Mouse (Mus musculus) intestine, embryonic 15.5 days (tissue): ENCODE data around the gene Nnmt. TPM values are rescaled to one million over a fixed set of nuclear protein-coding genes. Genes with fewer than 3 reads are reported as not detected.

ENCODE experiments used
- ATAC-seq: fragments of 200-750 bp; cut with Nextera tagmentation; 2 replicates; pipeline ENCODE4 v1.8.0; 2017; ENCODE audit warnings: moderate TSS enrichment, moderate library complexity
- H3K27ac ChIP-seq: fragments of 300-500 bp; sonication (generic); 2 replicates; pipeline ENCODE4 v1.5.1; 2015; ENCODE audit warnings: mild to moderate bottlenecking, inconsistent platforms
- H3K27me3 ChIP-seq: fragments of 300-500 bp; sonication (generic); replicated peaks from 2 replicates; pipeline ENCODE4 v1.6.1; 2015; ENCODE audit warnings: inconsistent platforms
- H3K36me3 ChIP-seq: fragments of 300-500 bp; sonication (generic); 2 replicates; pipeline ENCODE4 v1.6.1; 2015; ENCODE audit warnings: inconsistent platforms
- H3K4me1 ChIP-seq: fragments of 300-500 bp; sonication (generic); replicated peaks from 2 replicates; pipeline ENCODE4 v1.6.1; 2015; ENCODE audit warnings: inconsistent platforms
- H3K4me2 ChIP-seq: fragments of 300-500 bp; sonication (generic); replicated peaks from 2 replicates; pipeline ENCODE4 v1.6.1; 2015; ENCODE audit warnings: mild to moderate bottlenecking, inconsistent platforms
- H3K4me3 ChIP-seq: fragments of 300-500 bp; sonication (generic); replicated peaks from 2 replicates; pipeline ENCODE4 v1.5.1; 2015; ENCODE audit warnings: inconsistent platforms
- H3K9ac ChIP-seq: fragments of 300-500 bp; sonication (generic); 2 replicates; pipeline ENCODE4 v1.6.1; 2015; ENCODE audit warnings: inconsistent platforms
- H3K9me3 ChIP-seq: fragments of 300-500 bp; sonication (generic); 2 replicates; pipeline ENCODE4 v1.6.1; 2016; ENCODE audit warnings: inconsistent platforms
- WGBS: fragments of 180-500 bp; shearing (Covaris S2); methylation state at CpG from one replicate; pipeline ENCODE4 v1.1.7; 2015; 5-methylcytosine and 5-hydroxymethylcytosine counted together
- polyA plus RNA-seq: library from polyadenylated mRNA; unstranded; fragments of >200 nt; fragmentation: Nextera tagmentation; extraction: Ambion mirVana; gene quantifications from 2 replicates; pipeline ENCODE4 v1.2.1, GENCODE M21; 2015

The Nnmt gene
- polyA plus RNA-seq = 3.0 and 3.5 TPM in 2 replicates

DNA sequence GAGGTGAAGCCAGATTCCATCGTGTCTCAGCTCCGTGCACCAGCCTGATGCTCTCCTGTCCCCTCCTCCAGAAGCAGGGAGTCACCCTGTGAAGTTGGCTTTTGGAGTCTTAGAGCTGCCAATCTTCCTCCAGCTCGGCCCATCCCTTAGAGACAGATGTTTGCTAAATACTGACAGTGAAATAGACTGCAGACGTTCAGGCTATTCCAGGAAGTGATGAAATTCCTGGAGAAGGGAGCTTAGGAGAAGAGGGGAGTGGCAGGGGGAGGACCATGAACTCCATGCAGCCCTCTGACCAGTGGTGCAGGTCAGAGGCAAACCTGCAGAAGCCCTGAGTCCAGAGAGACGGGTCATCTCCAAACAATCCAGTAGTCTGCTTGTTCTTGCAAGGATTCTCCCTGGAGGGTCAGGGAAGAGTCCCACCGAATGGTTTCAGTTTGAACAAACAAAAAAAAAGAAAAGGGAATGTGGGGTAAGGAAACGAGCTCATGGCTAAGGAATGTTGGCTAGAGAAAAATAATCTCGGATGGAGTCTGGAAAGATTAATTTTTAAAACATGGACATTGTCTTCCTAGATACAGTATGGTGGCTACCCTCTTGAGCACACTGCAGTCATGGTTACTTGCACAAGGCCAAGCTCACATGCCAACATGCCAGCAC is at the start of gene Nnmt:
Gene Nnmt, minus strand, starts transcription at position 215 of the 660 bp plus-strand sequence.
- 13% methylated on average over 8 of the region's 8 CpGs for WGBS
- ATAC-seq = no peak
- Histone ChIP-seq H3K4me3 (no peak within 1 kb of the TSS), H3K36me3 (no peaks in the 10 kb centered on the region), H3K27ac (0 out of 2 replicates have a peak within 1 kb of the TSS, but pooled peaks have one; percentile 37), H3K4me2 (peak within 1 kb of the TSS; percentile 35; the same call in 1 of the 2 replicates), H3K4me1 (0 out of 2 replicates have a peak, but pooled peaks cover 4% of the 10 kb centered on the region), H3K9me3 (no peaks in the 10 kb centered on the region), H3K9ac (no peak within 1 kb of the TSS), H3K27me3 (no peaks in the 10 kb centered on the region)

DNA sequence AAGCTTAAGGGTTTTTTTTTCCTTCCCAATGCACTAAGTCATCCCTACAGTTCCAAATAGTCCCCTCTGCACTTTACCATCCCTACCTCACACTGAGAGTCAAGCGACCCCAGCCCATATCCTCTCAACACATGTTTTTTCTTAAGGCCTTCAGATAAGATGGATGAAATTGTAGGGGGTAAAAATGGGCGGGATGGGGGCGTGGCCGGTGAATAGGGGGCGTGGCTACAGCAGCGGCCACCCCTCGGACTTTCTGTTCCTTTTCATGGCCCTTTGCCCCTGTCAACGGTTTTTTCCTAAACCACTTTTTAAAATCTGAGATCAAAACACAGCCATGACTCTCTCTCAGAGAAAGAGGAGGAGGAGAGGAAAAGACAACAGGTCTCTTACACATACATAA is 49.8 kb upstream of the Nnmt start:
- H3K36me3 ChIP-seq = no peaks in the 10 kb centered on the region
- no peaks in the 10 kb centered on the region for H3K9me3 ChIP-seq
- no peak for ATAC-seq
- no peak overlapping the region for H3K27ac ChIP-seq
- H3K4me1 ChIP-seq = peaks cover 3% of the 10 kb centered on the region; the same call in 1 of the 2 replicates
- H3K4me3 ChIP-seq = no peak overlapping the region
- H3K27me3 ChIP-seq = no peaks in the 10 kb centered on the region
- no peak overlapping the region for H3K4me2 ChIP-seq
- WGBS = 12% methylated on average over 8 of the region's 8 CpGs
- no peak overlapping the region for H3K9ac ChIP-seq

DNA sequence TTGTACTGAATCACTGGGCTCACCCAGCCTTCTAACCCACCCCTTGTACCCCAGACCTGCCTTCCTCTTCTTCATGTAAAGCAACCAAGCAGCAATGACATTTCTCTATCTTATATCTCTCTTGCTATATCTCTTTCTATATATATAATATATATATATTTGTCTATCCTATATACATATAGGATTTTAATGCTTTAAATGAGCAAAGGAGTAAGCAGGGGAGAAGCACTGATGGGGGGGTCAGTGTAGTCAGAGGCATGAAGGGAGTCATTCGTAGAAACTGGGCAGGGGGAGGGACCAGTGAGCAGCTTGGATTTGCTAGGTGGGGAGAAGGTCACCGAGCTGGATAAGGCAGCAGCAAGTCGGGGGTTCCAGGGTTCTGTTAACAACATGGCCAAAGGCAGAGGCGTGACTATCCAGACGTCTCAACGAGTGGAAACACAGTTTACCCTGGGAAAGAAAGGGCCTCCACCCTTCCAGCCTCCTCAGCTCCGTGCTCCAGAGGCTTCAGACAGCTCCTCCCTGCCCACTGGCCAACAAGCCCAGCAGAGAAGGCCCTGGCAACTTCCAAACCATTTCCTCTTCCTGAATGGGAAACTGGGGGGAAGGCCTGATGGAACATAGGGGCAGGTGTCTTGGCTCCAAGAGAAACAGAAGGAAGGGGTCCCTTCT is 48.6 kb upstream of the Nnmt start:
- H3K9ac ChIP-seq = no peak overlapping the region
- 48% methylated on average over 7 of the region's 7 CpGs for WGBS
- no peak overlapping the region for H3K27ac ChIP-seq
- ATAC-seq = no peak
- H3K27me3 ChIP-seq = no peaks in the 10 kb centered on the region
- H3K4me1 ChIP-seq = peaks cover 12% of the 10 kb centered on the region
- H3K36me3 ChIP-seq = no peaks in the 10 kb centered on the region
- H3K4me2 ChIP-seq = no peak overlapping the region
- H3K9me3 ChIP-seq = no peaks in the 10 kb centered on the region
- H3K4me3 ChIP-seq = no peak overlapping the region

DNA sequence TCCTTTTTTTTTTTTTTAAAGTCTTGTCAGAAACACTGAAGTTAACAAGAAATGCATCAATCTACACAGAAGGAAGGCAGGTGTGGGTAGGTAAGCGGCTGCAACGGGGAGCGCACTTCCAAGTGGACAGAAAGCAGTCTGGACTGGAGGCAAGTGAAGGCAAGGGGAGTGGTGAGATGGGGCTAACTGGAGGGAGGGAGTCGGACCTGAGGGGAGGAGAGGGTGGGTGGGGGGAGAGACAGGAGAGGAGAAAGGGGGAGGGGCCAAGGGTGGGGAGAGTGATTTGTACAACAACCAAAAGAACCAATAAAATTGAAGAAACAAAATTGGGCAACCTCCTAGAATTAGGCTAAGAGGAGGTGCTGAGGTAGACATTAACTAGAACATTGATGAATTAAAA is 47.1 kb upstream of the Nnmt start:
- H3K4me3 ChIP-seq = no peak overlapping the region

DNA sequence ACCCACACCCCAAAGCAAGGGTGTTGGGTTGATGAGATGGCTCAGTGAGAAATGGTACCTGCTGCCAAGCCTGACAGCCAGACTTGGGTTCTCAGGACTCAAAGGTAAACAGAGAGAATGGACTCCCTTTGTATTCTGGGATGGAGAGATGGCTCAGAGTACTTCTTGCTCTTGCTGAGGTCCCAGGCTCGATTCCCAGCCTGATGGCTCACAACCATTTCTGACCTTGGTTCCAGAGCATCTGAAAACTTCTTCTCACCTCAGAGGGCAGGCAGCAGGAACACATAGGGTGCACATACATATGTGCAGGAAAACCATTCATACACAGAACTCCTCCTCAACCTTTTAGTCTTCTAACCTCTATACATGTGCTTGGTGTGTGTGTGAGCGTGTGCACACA is 45.9 kb upstream of the Nnmt start:
- Histone ChIP-seq H3K36me3 (no peaks in the 10 kb centered on the region), H3K9ac (no peak overlapping the region), H3K9me3 (no peaks in the 10 kb centered on the region), H3K27me3 (peaks cover 5% of the 10 kb centered on the region; the same call in 1 of the 2 replicates), H3K27ac (no peak overlapping the region), H3K4me3 (no peak overlapping the region), H3K4me2 (no peak overlapping the region), H3K4me1 (peaks cover 15% of the 10 kb centered on the region)
- ATAC-seq = no peak
- WGBS = 73% methylated on average over 2 of the region's 2 CpGs

More for the DNA sequence above, 47.1 kb upstream of the Nnmt start:
- Histone ChIP-seq H3K4me1 (peaks cover 17% of the 10 kb centered on the region), H3K9me3 (no peaks in the 10 kb centered on the region), H3K27me3 (peaks cover 5% of the 10 kb centered on the region; the same call in 1 of the 2 replicates), H3K27ac (no peak overlapping the region), H3K4me2 (no peak overlapping the region), H3K9ac (no peak overlapping the region), H3K36me3 (no peaks in the 10 kb centered on the region)
- WGBS = 65% methylated on average over 4 of the region's 4 CpGs
- no peak for ATAC-seq

- no peaks in the 10 kb centered on the region for H3K36me3 ChIP-seq
- no peak overlapping the region for H3K9ac ChIP-seq
- no peak overlapping the region for H3K27ac ChIP-seq
- peaks cover 14% of the 10 kb centered on the region for H3K4me1 ChIP-seq
- WGBS = 52% methylated on average over 17 of the region's 17 CpGs
- no peak for ATAC-seq
- H3K4me2 ChIP-seq = peak overlapping the region; percentile 64
- H3K9me3 ChIP-seq = no peaks in the 10 kb centered on the region
- H3K27me3 ChIP-seq = peaks cover 5% of the 10 kb centered on the region; the same call in 1 of the 2 replicates
- H3K4me3 ChIP-seq = no peak overlapping the region
Observed at GRCm38 (mm10) chr9:48649851-48650685, 45.1 kb upstream of the Nnmt start.

DNA sequence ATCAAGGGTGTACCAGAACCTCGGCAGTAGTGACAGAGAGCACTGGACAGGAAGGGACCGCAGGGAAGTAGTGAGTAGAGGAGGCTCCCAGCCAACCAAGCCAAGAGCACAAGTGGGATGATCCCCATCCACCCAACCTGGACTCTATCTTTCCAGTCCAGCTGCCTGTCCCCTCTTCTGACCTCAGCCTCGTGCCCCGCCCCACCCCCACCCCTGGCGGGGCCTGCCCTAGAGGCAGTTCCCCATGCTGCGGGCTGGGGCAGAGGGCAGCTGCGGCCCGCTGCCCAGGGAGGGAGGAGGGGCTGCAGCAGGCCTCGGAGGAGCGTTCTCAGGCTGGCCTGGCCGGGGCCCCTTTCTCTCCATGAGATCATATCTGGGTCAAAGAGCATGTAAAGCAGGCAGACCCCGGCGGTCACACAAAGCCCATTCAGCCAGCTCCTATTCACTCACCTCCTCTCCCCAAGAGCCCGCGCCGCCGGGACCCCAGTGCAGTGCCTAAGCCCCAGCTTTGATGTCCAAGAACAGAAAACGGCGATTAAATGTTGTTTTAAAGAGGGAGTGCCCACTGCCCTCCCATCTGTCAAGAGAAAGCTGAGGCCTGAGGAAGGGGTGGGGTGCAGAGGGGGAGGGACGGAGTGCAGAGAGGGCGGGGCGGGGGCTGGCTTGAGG is 44.3 kb upstream of the Nnmt start:
- peak overlapping the region; percentile 27 for H3K4me3 ChIP-seq
- 0 out of 2 replicates have a peak overlapping the region, but pooled peaks have one; percentile 3 for H3K9ac ChIP-seq
- no peaks in the 10 kb centered on the region for H3K9me3 ChIP-seq
- H3K4me1 ChIP-seq = peaks cover 14% of the 10 kb centered on the region
- peak overlapping the region; percentile 64 for H3K4me2 ChIP-seq
- H3K27me3 ChIP-seq = peaks cover 5% of the 10 kb centered on the region; the same call in 1 of the 2 replicates
- H3K27ac ChIP-seq = no peak overlapping the region
- peak; percentile 50 for ATAC-seq
- WGBS = 5% methylated on average over 22 of the region's 22 CpGs
- no peaks in the 10 kb centered on the region for H3K36me3 ChIP-seq

GRCm38 (mm10) chr9:48648285-48649097 is 43.5 kb upstream of the Nnmt start:
- peak overlapping the region; percentile 64; the same call in 1 of the 2 replicates for H3K4me2 ChIP-seq
- no peaks in the 10 kb centered on the region for H3K9me3 ChIP-seq
- no peak overlapping the region for H3K27ac ChIP-seq
- peak overlapping the region; percentile 27; the same call in 1 of the 2 replicates for H3K4me3 ChIP-seq
- no peak overlapping the region for H3K9ac ChIP-seq
- H3K36me3 ChIP-seq = no peaks in the 10 kb centered on the region
- H3K4me1 ChIP-seq = peaks cover 14% of the 10 kb centered on the region
- no peak for ATAC-seq
- peaks cover 5% of the 10 kb centered on the region; the same call in 1 of the 2 replicates for H3K27me3 ChIP-seq
- 64% methylated on average over 12 of the region's 12 CpGs for WGBS

DNA sequence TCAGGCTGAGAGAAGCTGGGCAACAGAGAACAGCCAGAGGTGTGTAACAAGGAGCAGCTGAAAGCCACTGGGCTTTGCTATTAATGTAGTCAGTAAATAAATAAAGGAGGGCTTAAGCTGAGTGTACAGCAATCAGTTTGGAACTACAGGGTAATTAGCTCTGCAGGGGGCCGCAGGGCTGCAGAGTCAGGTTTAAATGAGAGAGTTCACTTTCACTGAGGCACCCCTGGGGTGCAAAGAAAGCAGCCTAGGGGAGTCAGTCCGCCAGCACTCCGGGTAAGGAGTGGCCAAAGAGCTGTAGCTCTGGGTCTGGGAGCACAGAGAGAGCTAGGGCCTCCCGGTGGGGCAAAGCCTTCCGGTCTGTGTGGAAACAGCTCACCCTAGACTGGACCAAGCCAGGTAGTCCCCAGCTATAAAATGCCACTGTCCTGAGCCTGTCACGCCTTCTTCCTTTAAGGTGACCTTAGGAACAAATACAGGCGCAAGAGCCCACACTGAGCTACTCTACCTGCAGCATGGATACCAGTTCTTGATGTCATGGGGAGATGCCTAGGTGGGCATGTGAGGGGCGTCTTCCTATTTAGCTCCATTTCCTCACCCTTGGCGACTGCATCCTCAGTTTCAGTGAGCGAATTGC is 42.8 kb upstream of the Nnmt start:
- no peak overlapping the region for H3K9ac ChIP-seq
- H3K4me3 ChIP-seq = no peak overlapping the region
- no peak overlapping the region for H3K4me2 ChIP-seq
- peaks cover 14% of the 10 kb centered on the region for H3K4me1 ChIP-seq
- peaks cover 5% of the 10 kb centered on the region; the same call in 1 of the 2 replicates for H3K27me3 ChIP-seq
- no peaks in the 10 kb centered on the region for H3K36me3 ChIP-seq
- H3K27ac ChIP-seq = no peak overlapping the region
- ATAC-seq = no peak
- H3K9me3 ChIP-seq = no peaks in the 10 kb centered on the region
- 46% methylated on average over 10 of the region's 10 CpGs for WGBS

- ATAC-seq = no peak
- WGBS = 60% methylated on average over 16 of the region's 16 CpGs
- H3K4me2 ChIP-seq = no peak overlapping the region
Observed at GRCm38 (mm10) chr9:48646781-48647647, 42.1 kb upstream of the Nnmt start.

More at GRCm38 (mm10) chr9:48646781-48647647, 42.1 kb upstream of the Nnmt start:
- H3K27ac ChIP-seq = no peak overlapping the region
- H3K4me1 ChIP-seq = peaks cover 14% of the 10 kb centered on the region
- H3K36me3 ChIP-seq = no peaks in the 10 kb centered on the region
- no peak overlapping the region for H3K9ac ChIP-seq
- H3K4me3 ChIP-seq = no peak overlapping the region
- peaks cover 5% of the 10 kb centered on the region; the same call in 1 of the 2 replicates for H3K27me3 ChIP-seq
- H3K9me3 ChIP-seq = no peaks in the 10 kb centered on the region
